Mouse (Mus musculus) retina, embryonic 14.5 days (tissue): ENCODE data around the gene Limch1.
A peak's percentile ranks its signal among the peaks of the same experiment; 100 is the strongest.

ENCODE experiments used
- DNase-seq: peaks from one replicate; pipeline ENCODE4 v3.0.0-alpha.2; 2015; ENCODE audit warnings: low spot score

The Limch1 gene

GRCm38 (mm10) chr5:66933134-66933804 is 187.6 kb downstream of the Limch1 start:
- DNase-seq, result no peak

GRCm38 (mm10) chr5:66934585-66934984 is 189.0 kb downstream of the Limch1 start:
- DNase-seq, result no peak

GRCm38 (mm10) chr5:66937376-66937775 is 191.7 kb downstream of the Limch1 start:
- no peak for DNase-seq

GRCm38 (mm10) chr5:66941710-66942450 is 196.3 kb downstream of the Limch1 start:
- no peak for DNase-seq

- DNase-seq, result no peak
Observed at GRCm38 (mm10) chr5:66942922-66943321, 197.3 kb downstream of the Limch1 start.

GRCm38 (mm10) chr5:66943521-66943920 is 197.9 kb downstream of the Limch1 start:
- no peak for DNase-seq

GRCm38 (mm10) chr5:66947958-66948357 is 202.3 kb downstream of the Limch1 start:
- DNase-seq, result no peak

- DNase-seq, result no peak
Observed at GRCm38 (mm10) chr5:66949098-66949692, 203.6 kb downstream of the Limch1 start.

- no peak for DNase-seq
Observed at GRCm38 (mm10) chr5:66953375-66953774, 207.7 kb downstream of the Limch1 start.

- DNase-seq, result no peak
Observed at GRCm38 (mm10) chr5:66953971-66954644, 208.5 kb downstream of the Limch1 start.

GRCm38 (mm10) chr5:66955245-66955644 is 209.6 kb downstream of the Limch1 start:
- DNase-seq, result no peak

- DNase-seq, result no peak
Observed at GRCm38 (mm10) chr5:66957656-66958055, 212.0 kb downstream of the Limch1 start.

- DNase-seq, result no peak
Observed at GRCm38 (mm10) chr5:66958118-66958517, 212.5 kb downstream of the Limch1 start.

- DNase-seq, result no peak
Observed at GRCm38 (mm10) chr5:66959968-66960367, 214.3 kb downstream of the Limch1 start.

GRCm38 (mm10) chr5:66965442-66965841 is 219.8 kb downstream of the Limch1 start:
- no peak for DNase-seq

GRCm38 (mm10) chr5:66967147-66967546 is 221.5 kb downstream of the Limch1 start:
- DNase-seq, result no peak

GRCm38 (mm10) chr5:66967646-66968045 is 222.0 kb downstream of the Limch1 start:
- DNase-seq, result no peak

GRCm38 (mm10) chr5:66968059-66968833 is 222.6 kb downstream of the Limch1 start:
- DNase-seq, result peak; percentile 79

GRCm38 (mm10) chr5:66968925-66969711 is 223.5 kb downstream of the Limch1 start:
- DNase-seq, result peak; percentile 18

- DNase-seq, result no peak
Observed at GRCm38 (mm10) chr5:66975621-66976020, 230.0 kb downstream of the Limch1 start.
